Mouse (Mus musculus) midbrain, embryonic 11.5 days (tissue): Measurements from ENCODE around the gene Lamb1. TPM values are rescaled to one million over a fixed set of nuclear protein-coding genes. Genes with fewer than 3 reads are reported as not detected.
A peak's percentile ranks its signal among the peaks of the same experiment; 100 is the strongest.

Experiments
- ATAC-seq: fragments of 200-750 bp; cut with Nextera tagmentation; 2 replicates; pipeline ENCODE4 v1.8.0; 2017; ENCODE audit warnings: moderate TSS enrichment, moderate library complexity; ENCODE audit not compliant: low FRiP score
- DNase-seq: peaks from one replicate; pipeline ENCODE4 v3.0.0; 2015; ENCODE audit warnings: low spot score; ENCODE audit errors: missing footprints
- H3K27ac ChIP-seq: fragments of 300-500 bp; sonication (generic); 2 replicates; pipeline ENCODE4 v1.5.1; 2014; ENCODE audit warnings: low read depth, low read length
- H3K27me3 ChIP-seq: fragments of 300-500 bp; sonication (generic); 2 replicates; pipeline ENCODE4 v1.6.1; 2014; ENCODE audit warnings: mild to moderate bottlenecking, low read length, moderate library complexity, mixed read lengths; ENCODE audit not compliant: control insufficient read depth, insufficient read depth
- H3K36me3 ChIP-seq: fragments of 300-500 bp; sonication (generic); 2 replicates; pipeline ENCODE4 v1.6.1; 2014; ENCODE audit warnings: mild to moderate bottlenecking, low read length, moderate library complexity, mixed read lengths; ENCODE audit not compliant: control insufficient read depth, insufficient read depth
- H3K4me1 ChIP-seq: fragments of 300-500 bp; sonication (generic); 2 replicates; pipeline ENCODE4 v1.6.1; 2014; ENCODE audit warnings: low read length; ENCODE audit not compliant: control insufficient read depth, insufficient read depth
- H3K4me2 ChIP-seq: fragments of 300-500 bp; sonication (generic); 2 replicates; pipeline ENCODE4 v1.6.1; 2014; ENCODE audit warnings: mild to moderate bottlenecking, moderate library complexity
- H3K4me3 ChIP-seq: fragments of 300-500 bp; sonication (generic); 2 replicates; pipeline ENCODE4 v1.5.1; 2014; ENCODE audit warnings: low read depth, low read length
- H3K9ac ChIP-seq: fragments of 300-500 bp; sonication (generic); 2 replicates; pipeline ENCODE4 v1.6.1; 2014; ENCODE audit warnings: low read length
- H3K9me3 ChIP-seq: fragments of 300-500 bp; sonication (generic); 2 replicates; pipeline ENCODE4 v1.6.1; 2016; ENCODE audit warnings: low read length; ENCODE audit not compliant: control insufficient read depth
- WGBS: fragments of 180-500 bp; shearing (Covaris S2); extraction: QIAGEN DNeasy Blood & Tissue Kit; methylation state at CpG from one replicate; pipeline ENCODE4 v1.1.7; 2014; 5-methylcytosine and 5-hydroxymethylcytosine counted together
- polyA plus RNA-seq: library from polyadenylated mRNA; unstranded; fragments of >200 nt; fragmentation: Nextera tagmentation; extraction: Ambion mirVana; gene quantifications from 2 replicates; pipeline ENCODE4 v1.2.1, GENCODE M21; 2014

Gene Lamb1
- polyA plus RNA-seq, 1 experiment from 2014 or later, result 17.3 TPM

GRCm38 (mm10) chr12:31321532-31321931 is 56.5 kb downstream of the Lamb1 start:
- Histone ChIP-seq H3K36me3 (no peaks in the 10 kb centered on the region), H3K9me3 (no peaks in the 10 kb centered on the region), H3K4me3 (no peak overlapping the region), H3K27me3 (no peaks in the 10 kb centered on the region), H3K4me2 (no peak overlapping the region), H3K27ac (no peak overlapping the region), H3K9ac (no peak overlapping the region), H3K4me1 (no peaks in the 10 kb centered on the region)
- DNase-seq (no peak), ATAC-seq (no peak)
- 89% methylated on average over 1 of the region's 1 CpGs for WGBS

GRCm38 (mm10) chr12:31323136-31323695 is 58.2 kb downstream of the Lamb1 start:
- no peak overlapping the region for H3K4me3 ChIP-seq
- no peaks in the 10 kb centered on the region for H3K9me3 ChIP-seq
- H3K4me2 ChIP-seq, result no peak overlapping the region
- no peak overlapping the region for H3K27ac ChIP-seq
- ATAC-seq (no peak), DNase-seq (no peak)
- H3K9ac ChIP-seq, result no peak overlapping the region
- WGBS, result 89% methylated on average over 9 of the region's 9 CpGs
- no peaks in the 10 kb centered on the region for H3K36me3 ChIP-seq
- H3K4me1 ChIP-seq, result no peaks in the 10 kb centered on the region
- no peaks in the 10 kb centered on the region for H3K27me3 ChIP-seq

GRCm38 (mm10) chr12:31327139-31327538 is 62.1 kb downstream of the Lamb1 start:
- Histone ChIP-seq H3K36me3 (no peaks in the 10 kb centered on the region), H3K4me2 (no peak overlapping the region), H3K27me3 (no peaks in the 10 kb centered on the region), H3K27ac (no peak overlapping the region), H3K9me3 (no peaks in the 10 kb centered on the region), H3K4me1 (no peaks in the 10 kb centered on the region), H3K9ac (no peak overlapping the region), H3K4me3 (no peak overlapping the region)
- DNase-seq (no peak), ATAC-seq (no peak)
- WGBS, result 93% methylated on average over 9 of the region's 9 CpGs

- Histone ChIP-seq H3K4me2 (no peak overlapping the region), H3K27ac (no peak overlapping the region), H3K4me3 (no peak overlapping the region), H3K9ac (no peak overlapping the region), H3K27me3 (no peaks in the 10 kb centered on the region), H3K4me1 (no peaks in the 10 kb centered on the region), H3K9me3 (no peaks in the 10 kb centered on the region), H3K36me3 (peaks cover 19% of the 10 kb centered on the region)
- DNase-seq, result no peak
- ATAC-seq, result no peak
- 94% methylated on average over 1 of the region's 1 CpGs for WGBS
Measured at GRCm38 (mm10) chr12:31333261-31333660, 68.2 kb downstream of the Lamb1 start.

GRCm38 (mm10) chr12:31350191-31350943 is 85.3 kb downstream of the Lamb1 start:
- H3K4me2 ChIP-seq, result peak overlapping the region; percentile 85
- 31% methylated on average over 15 of the region's 15 CpGs for whole genome bisulfite sequencing
- H3K9me3 ChIP-seq, result no peaks in the 10 kb centered on the region
- ATAC-seq (no peak; the same call in 1 of the 2 replicates), DNase-seq (peak; percentile 84)
- peaks cover 4% of the 10 kb centered on the region; the same call in 1 of the 2 replicates for H3K36me3 ChIP-seq
- H3K9ac ChIP-seq, result peak overlapping the region; percentile 96
- H3K27me3 ChIP-seq, result no peaks in the 10 kb centered on the region
- H3K4me3 ChIP-seq, result peak overlapping the region; percentile 97
- no peak overlapping the region for H3K27ac ChIP-seq
- H3K4me1 ChIP-seq, result peaks cover 5% of the 10 kb centered on the region

GRCm38 (mm10) chr12:31350944-31351928 is 86.2 kb downstream of the Lamb1 start, which contains the start of gene Dld:
Gene Dld (minus strand): TSS chr12:31351453.
- H3K4me2 ChIP-seq, result peak within 1 kb of the TSS; percentile 85
- peaks cover 5% of the 10 kb centered on the region for H3K4me1 ChIP-seq
- peak within 1 kb of the TSS; percentile 96 for H3K9ac ChIP-seq
- peak within 1 kb of the TSS; percentile 97 for H3K4me3 ChIP-seq
- no peaks in the 10 kb centered on the region for H3K27me3 ChIP-seq
- DNase-seq (peak; percentile 99), ATAC-seq (peak; percentile 100)
- WGBS, result 6% methylated on average over 64 of the region's 66 CpGs
- peaks cover 4% of the 10 kb centered on the region; the same call in 1 of the 2 replicates for H3K36me3 ChIP-seq
- no peak within 1 kb of the TSS for H3K27ac ChIP-seq
- no peaks in the 10 kb centered on the region for H3K9me3 ChIP-seq

GRCm38 (mm10) chr12:31366428-31366827 is 101.4 kb downstream of the Lamb1 start:
- no peaks in the 10 kb centered on the region for H3K9me3 ChIP-seq
- H3K4me1 ChIP-seq, result no peaks in the 10 kb centered on the region
- 86% methylated on average over 3 of the region's 3 CpGs for WGBS
- no peak overlapping the region for H3K4me2 ChIP-seq
- no peak overlapping the region for H3K27ac ChIP-seq
- no peak overlapping the region for H3K4me3 ChIP-seq
- DNase-seq (no peak), ATAC-seq (no peak)
- H3K27me3 ChIP-seq, result no peaks in the 10 kb centered on the region
- no peaks in the 10 kb centered on the region for H3K36me3 ChIP-seq
- no peak overlapping the region for H3K9ac ChIP-seq

GRCm38 (mm10) chr12:31367721-31368120 is 102.7 kb downstream of the Lamb1 start:
- Histone ChIP-seq H3K9me3 (no peaks in the 10 kb centered on the region), H3K36me3 (no peaks in the 10 kb centered on the region), H3K4me1 (no peaks in the 10 kb centered on the region), H3K4me3 (no peak overlapping the region), H3K27ac (no peak overlapping the region), H3K9ac (no peak overlapping the region), H3K27me3 (no peaks in the 10 kb centered on the region), H3K4me2 (no peak overlapping the region)
- WGBS, result 79% methylated on average over 5 of the region's 5 CpGs
- no peak for ATAC-seq
- DNase-seq, result no peak
